In genomic region chr12:11101565-11101964, GRCm38 (mm10) we compare ENCODE assay signal across 23 mouse cellular contexts. TPM values are rescaled to one million over a fixed set of nuclear protein-coding genes. Genes with fewer than 3 reads are reported as not detected.
DNase-seq lines count a peak whose midpoint lies in the region; ATAC-seq and TF ChIP-seq lines count a peak whose summit lies in the region.
"Had no signal": no experiment of that assay in that cellular context is flagged by ENCODE, and none has a peak within 500 bp of the region (broad histone marks: within the 10 kb centered on the region; RNA-seq: fewer than 3 reads in every experiment).

No protein-coding gene starts in this region.

- no peaks in the 10 kb centered on the region for H3K9me3 ChIP-seq in lung, embryonic 16.5 days (ENCODE audit: control insufficient read depth, low read length)
- H3K9me3 ChIP-seq: G1E; hindbrain, embryonic 12.5 days had no signal

- WGBS in lung, adult 2 months = 51% methylated on average over 3 of the region's 3 CpGs
- 45% methylated on average over 3 of the region's 3 CpGs for WGBS in lung, embryonic 16.5 days

- no peak overlapping the region for H3K9ac ChIP-seq in lung, embryonic 16.5 days (ENCODE audit: low read length)
- H3K9ac ChIP-seq: forebrain, postnatal 0 days; hindbrain, embryonic 12.5 days had no signal

- no peak overlapping the region for H3K4me3 ChIP-seq in lung, adult 2 months (replicated peaks; ENCODE audit: extremely low read depth, low read depth, low read length)
- no peak overlapping the region for H3K4me3 ChIP-seq in lung, embryonic 16.5 days (ENCODE audit: low read length)
- H3K4me3 ChIP-seq: gastrocnemius, adult 2 months; hindbrain, embryonic 12.5 days had no signal

- no peaks in the 10 kb centered on the region for H3K4me1 ChIP-seq in lung, adult 2 months (ENCODE audit: control insufficient read depth, insufficient read depth, low read length)
- H3K4me1 ChIP-seq in lung, embryonic 16.5 days (replicated peaks; ENCODE audit: control insufficient read depth, insufficient read depth, low read length) = 0 out of 2 replicates have a peak, but pooled peaks cover 2% of the 10 kb centered on the region
- H3K4me1 ChIP-seq: hindbrain, embryonic 12.5 days had no signal

- peak; percentile 21 for DNase-seq in lung, adult 2 months
- DNase-seq in lung, postnatal 14 days = peak; percentile 38
- DNase-seq in lung, postnatal 4 days = peak; percentile 32 to 73
- no peak for DNase-seq in Muller cell, postnatal 12 days (ENCODE audit: inconsistent ontology term)
- DNase-seq in neural tube, embryonic 10.5 days (ENCODE audit: extremely low spot score, low spot score) = no peak
- no peak for DNase-seq in urinary bladder, postnatal 4 days (ENCODE audit: low spot score in 2 of 2)
- DNase-seq: adrenal gland, adult 8-10 months; adrenal gland, postnatal 36 days; B cell, adult 2 months; cerebellum, adult 18-20 months; cerebellum, adult 9-10 months; cerebellum, postnatal 14 days; forebrain, postnatal 0 days; gastrocnemius, adult 2 months; gastrocnemius, postnatal 14 days; heart, adult 11 months had no signal

- H3K27me3 ChIP-seq in lung, embryonic 16.5 days (ENCODE audit: control insufficient read depth, insufficient read depth, low read depth, low read length) = no peaks in the 10 kb centered on the region
- H3K27me3 ChIP-seq: CH12.LX; hindbrain, embryonic 12.5 days had no signal

- H3K4me2 ChIP-seq in lung, embryonic 16.5 days (ENCODE audit: low read depth, low read length) = no peak overlapping the region
- H3K4me2 ChIP-seq: heart, embryonic 11.5 days; hindbrain, embryonic 12.5 days had no signal

- ATAC-seq in lung, embryonic 16.5 days (ENCODE audit: low read depth) = peak; percentile 86
- ATAC-seq: forebrain, embryonic 14.5 days; forebrain, postnatal 0 days; hindbrain, embryonic 16.5 days had no signal

- H3K36me3 ChIP-seq in lung, embryonic 16.5 days (ENCODE audit: control insufficient read depth, insufficient read depth, low read length) = no peaks in the 10 kb centered on the region
- H3K36me3 ChIP-seq: G1E; hindbrain, embryonic 12.5 days had no signal

- H3K27ac ChIP-seq in lung, embryonic 16.5 days (ENCODE audit: low read length) = peak overlapping the region; percentile 17; the same call in 1 of the 2 replicates
- H3K27ac ChIP-seq: gastrocnemius, adult 2 months; hindbrain, embryonic 12.5 days had no signal

- TF ChIP-seq POLR2A in lung, adult 2 months (IDR thresholded peaks at IDR 0.05; ENCODE audit: borderline replicate concordance, extremely low read depth, low read depth, low read length) = no peak

- no peak for TF ChIP-seq CTCF in lung, adult 2 months (IDR thresholded peaks at IDR 0.05; ENCODE audit: insufficient read depth, low read length)

RNA-seq across cellular contexts. Expression of gene Kcns3, which starts 49.3 kb away (rescaled TPM):
- polyA plus RNA-seq in lung, adult 2 months (2012; rRNA removed) = 8.2 and 10.0 TPM in 2 replicates
- 8.5 and 10.3 TPM in 2 replicates for polyA plus RNA-seq in lung, embryonic 16.5 days (2015; fragmentation: Nextera tagmentation; extraction: Ambion mirVana)

Comparison
In these comparisons a context has a peak if more than half of its experiments do, and no peak if none do; other contexts are left out.
1. DNase-seq: peak in lung, adult 2 months (single experiment), lung, postnatal 14 days (single experiment) and lung, postnatal 4 days (2 of 2); none in Muller cell, postnatal 12 days (single experiment), neural tube, embryonic 10.5 days (single experiment) and urinary bladder, postnatal 4 days (0 of 2).